Mouse (Mus musculus) thymus, postnatal 4 days (tissue): ENCODE data around the gene Zfp429.
"Not testable (repeated sequence)": the region's sequence is repeated elsewhere in the genome, so short reads cannot be mapped to it uniquely, and the experiment has no call there.

Experiments used
- DNase-seq: peaks from one replicate; pipeline ENCODE4 v3.0.0; 2021

Zfp429 gene

GRCm38 (mm10) chr13:67399183-67399903 is at the start of gene Zfp429:
Gene Zfp429 (minus strand): TSS chr13:67399819.
- DNase-seq = peak; percentile 74

- DNase-seq = not testable (repeated sequence)
Measured at GRCm38 (mm10) chr13:67437095-67437494, 37.5 kb upstream of the Zfp429 start.

DNA sequence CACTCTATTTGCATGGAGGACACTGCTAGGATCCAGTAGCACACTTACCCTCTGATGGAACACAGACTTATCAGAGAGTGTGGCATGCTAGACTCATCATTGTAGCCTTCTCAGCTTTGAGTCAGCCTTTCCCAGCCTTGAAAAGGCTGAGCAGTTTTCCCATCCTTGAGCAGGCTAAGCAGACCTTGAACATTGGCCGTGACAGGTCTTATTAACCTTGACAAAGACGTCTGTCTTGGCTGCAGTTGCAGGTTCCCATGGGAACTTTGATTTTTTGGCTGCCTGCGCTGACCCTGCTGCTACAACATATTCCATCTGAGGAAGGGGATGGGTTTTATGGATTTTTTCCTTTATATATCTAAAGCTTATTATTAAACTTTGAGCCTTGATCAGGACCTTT is 28.5 kb upstream of the Zfp429 start:
- DNase-seq = no peak

DNA sequence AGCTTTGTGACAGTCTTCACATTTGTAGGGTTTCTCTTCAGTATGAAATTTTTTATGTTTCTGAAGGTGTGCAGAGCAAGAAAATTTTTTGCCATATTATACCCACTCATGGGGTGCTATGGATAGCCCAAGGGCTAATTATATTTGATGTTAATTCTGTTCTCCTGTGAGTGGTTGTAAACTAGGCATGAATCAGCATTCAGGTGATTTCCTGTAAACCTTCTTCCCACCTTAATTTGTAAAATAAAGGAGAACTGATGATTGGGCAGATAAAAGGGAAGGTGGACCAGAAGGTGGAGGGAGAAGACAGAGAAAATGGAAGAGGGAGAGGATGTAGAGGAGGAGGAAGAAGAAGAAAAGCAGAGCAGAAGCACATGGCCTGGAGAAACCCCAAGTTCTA is 26.1 kb upstream of the Zfp429 start:
- DNase-seq = not testable (repeated sequence)

DNA sequence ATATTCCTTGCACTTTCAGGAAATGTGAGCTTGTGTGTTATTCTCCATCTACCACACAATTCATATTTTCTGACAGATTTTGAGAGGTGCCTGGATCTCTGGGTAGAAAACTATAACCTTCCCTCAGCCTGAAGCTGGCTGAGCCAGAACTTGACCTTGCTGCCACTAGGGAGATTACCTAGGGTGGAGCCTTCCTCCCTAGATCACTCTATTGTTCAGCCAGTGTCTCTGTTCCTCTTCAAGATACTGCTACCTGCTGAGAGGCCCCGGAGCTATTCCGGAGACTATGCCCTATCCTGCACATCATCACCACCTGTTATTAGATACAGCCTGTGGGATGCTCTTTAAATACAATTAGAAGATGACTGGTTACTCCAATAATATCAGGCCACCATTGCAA is 22.9 kb upstream of the Zfp429 start:
- DNase-seq = not testable (repeated sequence)

DNA sequence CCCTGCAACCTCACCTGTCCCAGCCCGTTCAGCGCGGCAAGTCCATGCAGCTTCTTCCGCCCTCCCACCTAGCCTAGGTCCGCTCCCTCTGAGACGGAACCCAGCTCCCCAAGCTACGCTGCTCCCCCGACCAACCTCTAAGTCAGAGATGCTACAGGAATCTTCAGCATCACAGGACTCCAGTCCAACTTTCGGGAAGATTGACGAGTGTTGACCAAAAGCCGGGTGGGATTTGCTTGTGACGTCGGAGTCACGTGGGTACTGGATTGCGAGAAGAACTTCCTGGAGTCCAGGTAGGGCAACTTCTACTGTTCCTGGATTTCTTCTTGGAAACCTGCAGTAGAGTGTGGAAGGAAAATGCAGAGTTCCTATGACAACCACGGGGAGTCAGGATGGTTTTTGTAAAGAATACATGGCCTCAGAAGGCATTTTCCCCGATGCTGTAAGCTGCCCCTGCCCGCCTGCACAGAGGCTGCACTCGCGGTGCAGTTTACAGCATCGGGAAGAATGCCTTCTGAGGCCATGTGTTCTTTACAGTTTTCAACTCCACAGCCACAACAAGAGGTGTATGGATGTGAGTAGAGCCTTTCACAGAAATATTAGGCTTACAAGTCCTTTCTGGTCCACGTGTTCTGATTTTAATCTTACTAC is 21.7 kb upstream of the Zfp429 start, which contains the start of gene Zfp459:
Gene Zfp459 (minus strand): TSS at position 212 of the 651 bp plus-strand sequence.
- peak; percentile 66 for DNase-seq

- no peak for DNase-seq
Measured at GRCm38 (mm10) chr13:67420558-67421206, 21.1 kb upstream of the Zfp429 start.

GRCm38 (mm10) chr13:67416811-67417210 is 17.2 kb upstream of the Zfp429 start:
- no peak for DNase-seq

- DNase-seq = no peak
Measured at GRCm38 (mm10) chr13:67415759-67416158, 16.1 kb upstream of the Zfp429 start.

DNA sequence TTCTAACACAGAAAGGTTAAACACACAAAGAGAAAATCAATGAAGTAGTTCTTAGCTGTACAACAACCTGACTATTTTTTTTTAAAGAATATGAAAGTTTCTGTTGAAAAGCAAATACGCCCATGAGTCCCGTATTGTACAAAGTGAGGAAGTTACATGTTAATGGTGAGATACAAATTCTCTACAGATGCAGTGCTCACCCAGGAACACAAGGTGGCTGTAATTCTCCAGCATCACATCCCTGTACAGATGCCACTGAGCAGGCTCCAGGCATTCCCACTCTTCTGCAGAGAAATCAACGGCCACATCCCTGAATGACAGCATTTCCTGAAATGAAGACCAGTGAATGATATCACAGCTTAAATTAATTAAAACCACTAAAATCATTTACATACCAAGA is 14.0 kb upstream of the Zfp429 start:
- not testable (repeated sequence) for DNase-seq

- not testable (repeated sequence) for DNase-seq
Measured at GRCm38 (mm10) chr13:67376255-67376654, 23.4 kb downstream of the Zfp429 start.

- DNase-seq = peak; percentile 80
Measured at GRCm38 (mm10) chr13:67375050-67375911, 24.3 kb downstream of the Zfp429 start, which contains the start of the genes Gm28041 and Zfp456. Gene Gm28041 (minus strand): TSS chr13:67375733. Gene Zfp456 (minus strand): TSS chr13:67375810.

GRCm38 (mm10) chr13:67360131-67360744 is 39.4 kb downstream of the Zfp429 start, which contains the start of the genes Gm28044 and Zfp953:
Gene Gm28044 (minus strand): TSS chr13:67360536.
Gene Zfp953 (minus strand): TSS chr13:67360605.
- peak; percentile 91 for DNase-seq

GRCm38 (mm10) chr13:67351854-67352253 is 47.8 kb downstream of the Zfp429 start:
- DNase-seq = no peak

DNA sequence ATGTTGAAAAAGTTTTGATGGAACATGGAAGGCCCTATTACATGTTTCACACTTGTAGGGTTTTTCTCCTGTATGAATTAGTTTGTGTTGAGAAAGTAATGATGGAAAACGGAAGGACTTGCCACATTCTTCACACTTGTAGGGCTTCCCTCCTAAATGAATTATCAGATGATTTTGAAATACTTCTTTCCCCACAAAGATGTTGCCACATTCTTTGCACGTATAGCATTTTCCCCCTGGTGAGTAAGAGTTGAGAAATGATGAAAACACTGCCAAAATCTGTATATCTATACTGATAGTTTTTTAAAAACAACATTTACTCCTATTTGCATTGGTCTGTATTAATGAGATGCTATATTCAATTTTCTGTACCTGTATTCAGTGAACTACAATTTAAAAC is 56.2 kb downstream of the Zfp429 start:
- no peak for DNase-seq
